Mouse (Mus musculus): ENCODE results near the gene Gm13285. TPM values are rescaled to one million over a fixed set of nuclear protein-coding genes. Genes with fewer than 3 reads are reported as not detected.

The Gm13285 gene
- polyA plus RNA-seq (2017; shearing (Covaris generic)), result 1 to 10 TPM in 1 of 2 experiments, under 1 TPM in 1; 0.80 to 1.1 TPM

DNA sequence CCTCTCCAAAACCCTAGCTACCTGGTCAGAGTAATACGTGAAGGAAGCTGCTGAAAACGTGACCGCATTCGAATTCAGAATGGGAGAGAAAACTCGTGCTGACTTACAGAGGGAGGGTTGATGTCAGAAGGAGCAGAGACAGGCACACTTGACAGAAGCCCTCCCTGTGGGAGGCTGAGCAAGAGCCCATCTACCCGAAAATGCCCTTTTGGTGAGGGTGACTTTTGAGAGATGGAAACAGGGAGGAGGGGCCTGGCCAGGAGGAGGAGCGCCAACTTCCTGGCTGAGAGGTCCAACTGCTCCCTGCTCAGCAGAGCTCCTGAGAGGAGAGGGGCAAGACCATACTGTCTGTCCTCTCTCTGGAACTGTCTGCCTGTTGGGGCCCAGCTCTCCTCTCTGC lies at the start of gene Gm13285:
Gene Gm13285, plus strand, starts transcription at position 301 of the 400 bp plus-strand sequence.

DNA sequence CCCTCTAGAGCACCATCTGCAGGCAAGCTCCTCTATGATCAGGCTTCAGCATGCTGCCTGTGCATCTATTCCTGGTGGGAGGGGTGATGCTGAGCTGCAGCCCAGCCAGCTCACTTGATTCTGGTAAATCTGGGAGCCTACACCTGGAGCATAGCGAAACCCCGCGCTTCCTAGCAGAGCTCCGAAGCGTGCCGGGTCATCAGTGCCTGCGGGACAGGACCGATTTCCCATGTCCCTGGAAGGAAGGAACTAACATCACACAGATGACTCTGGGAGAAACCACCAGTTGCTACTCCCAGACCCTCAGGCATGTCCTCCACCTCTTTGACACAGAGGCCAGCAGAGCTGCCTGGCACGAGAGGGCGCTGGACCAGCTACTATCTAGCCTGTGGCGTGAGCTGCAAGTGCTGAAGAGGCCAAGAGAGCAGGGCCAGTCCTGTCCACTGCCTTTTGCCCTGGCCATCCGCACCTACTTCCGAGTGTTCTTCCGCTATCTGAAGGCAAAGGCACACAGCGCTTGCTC lies 44.6 kb upstream of the Gm13285 start, which contains the start of gene Gm13271:
Gene Gm13271, plus strand, starts transcription at position 51 of the 523 bp plus-strand sequence.

GRCm38 (mm10) chr4:88759610-88760268 lies 39.7 kb upstream of the Gm13285 start, which contains the start of gene Gm13283:
TSS of gene Gm13283 (plus strand) at chr4:88760119.

DNA sequence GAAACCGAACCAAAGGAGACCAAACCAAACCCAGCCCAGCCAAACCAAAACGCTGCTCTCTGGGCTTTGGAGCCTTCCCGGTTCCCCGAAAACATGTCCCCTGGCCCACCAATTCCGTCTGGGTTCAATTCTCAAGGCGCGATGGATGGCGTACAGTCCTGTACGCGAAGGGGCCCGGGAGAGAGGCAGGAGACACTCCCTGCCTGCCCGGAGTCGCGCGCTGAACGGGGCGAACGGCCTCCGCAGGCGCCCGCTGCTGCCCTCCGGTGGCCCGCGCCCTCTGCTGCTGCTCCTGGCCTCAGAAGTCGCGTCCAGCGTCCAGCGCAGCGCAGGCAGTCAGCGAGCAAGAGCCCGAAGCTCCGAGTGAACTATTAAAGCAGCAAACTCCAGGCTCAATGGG lies 25.9 kb upstream of the Gm13285 start, which contains the start of gene Gm13290:
Gene Gm13290, plus strand, starts transcription at position 301 of the 400 bp plus-strand sequence.

DNA sequence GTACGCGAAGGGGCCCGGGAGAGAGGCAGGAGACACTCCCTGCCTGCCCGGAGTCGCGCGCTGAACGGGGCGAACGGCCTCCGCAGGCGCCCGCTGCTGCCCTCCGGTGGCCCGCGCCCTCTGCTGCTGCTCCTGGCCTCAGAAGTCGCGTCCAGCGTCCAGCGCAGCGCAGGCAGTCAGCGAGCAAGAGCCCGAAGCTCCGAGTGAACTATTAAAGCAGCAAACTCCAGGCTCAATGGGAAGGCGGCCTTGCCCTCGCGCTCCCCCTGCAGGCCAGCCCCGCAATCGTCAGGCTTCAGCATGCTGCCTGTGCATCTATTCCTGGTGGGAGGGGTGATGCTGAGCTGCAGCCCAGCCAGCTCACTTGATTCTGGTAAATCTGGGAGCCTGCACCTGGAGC lies 22.8 kb upstream of the Gm13285 start, which contains the start of gene Gm13289:
Gene Gm13289, plus strand, starts transcription at position 301 of the 400 bp plus-strand sequence.

DNA sequence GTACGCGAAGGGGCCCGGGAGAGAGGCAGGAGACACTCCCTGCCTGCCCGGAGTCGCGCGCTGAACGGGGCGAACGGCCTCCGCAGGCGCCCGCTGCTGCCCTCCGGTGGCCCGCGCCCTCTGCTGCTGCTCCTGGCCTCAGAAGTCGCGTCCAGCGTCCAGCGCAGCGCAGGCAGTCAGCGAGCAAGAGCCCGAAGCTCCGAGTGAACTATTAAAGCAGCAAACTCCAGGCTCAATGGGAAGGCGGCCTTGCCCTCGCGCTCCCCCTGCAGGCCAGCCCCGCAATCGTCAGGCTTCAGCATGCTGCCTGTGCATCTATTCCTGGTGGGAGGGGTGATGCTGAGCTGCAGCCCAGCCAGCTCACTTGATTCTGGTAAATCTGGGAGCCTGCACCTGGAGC lies 19.9 kb upstream of the Gm13285 start, which contains the start of gene Gm13272:
Gene Gm13272, plus strand, starts transcription at position 301 of the 400 bp plus-strand sequence.

GRCm38 (mm10) chr4:88781831-88782230 lies 17.6 kb upstream of the Gm13285 start, which contains the start of gene Ifnz:
TSS of gene Ifnz (plus strand) at chr4:88782131.

GRCm38 (mm10) chr4:88785409-88785808 lies 14.1 kb upstream of the Gm13285 start, which contains the start of gene Gm13276:
TSS of gene Gm13276 (plus strand) at chr4:88785709.

DNA sequence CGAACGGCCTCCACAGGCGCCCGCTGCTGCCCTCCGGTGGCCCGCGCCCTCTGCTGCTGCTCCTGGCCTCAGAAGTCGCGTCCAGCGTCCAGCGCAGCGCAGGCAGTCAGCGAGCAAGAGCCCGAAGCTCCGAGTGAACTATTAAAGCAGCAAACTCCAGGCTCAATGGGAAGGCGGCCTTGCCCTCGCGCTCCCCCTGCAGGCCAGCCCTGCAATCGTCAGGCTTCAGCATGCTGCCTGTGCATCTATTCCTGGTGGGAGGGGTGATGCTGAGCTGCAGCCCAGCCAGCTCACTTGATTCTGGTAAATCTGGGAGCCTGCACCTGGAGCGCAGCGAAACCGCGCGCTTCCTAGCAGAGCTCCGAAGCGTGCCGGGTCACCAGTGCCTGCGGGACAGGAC lies 11.1 kb upstream of the Gm13285 start, which contains the start of gene Gm13277:
Gene Gm13277, plus strand, starts transcription at position 231 of the 400 bp plus-strand sequence.

GRCm38 (mm10) chr4:88791250-88791649 lies 8.2 kb upstream of the Gm13285 start, which contains the start of gene Gm13278:
TSS of gene Gm13278 (plus strand) at chr4:88791550.

DNA sequence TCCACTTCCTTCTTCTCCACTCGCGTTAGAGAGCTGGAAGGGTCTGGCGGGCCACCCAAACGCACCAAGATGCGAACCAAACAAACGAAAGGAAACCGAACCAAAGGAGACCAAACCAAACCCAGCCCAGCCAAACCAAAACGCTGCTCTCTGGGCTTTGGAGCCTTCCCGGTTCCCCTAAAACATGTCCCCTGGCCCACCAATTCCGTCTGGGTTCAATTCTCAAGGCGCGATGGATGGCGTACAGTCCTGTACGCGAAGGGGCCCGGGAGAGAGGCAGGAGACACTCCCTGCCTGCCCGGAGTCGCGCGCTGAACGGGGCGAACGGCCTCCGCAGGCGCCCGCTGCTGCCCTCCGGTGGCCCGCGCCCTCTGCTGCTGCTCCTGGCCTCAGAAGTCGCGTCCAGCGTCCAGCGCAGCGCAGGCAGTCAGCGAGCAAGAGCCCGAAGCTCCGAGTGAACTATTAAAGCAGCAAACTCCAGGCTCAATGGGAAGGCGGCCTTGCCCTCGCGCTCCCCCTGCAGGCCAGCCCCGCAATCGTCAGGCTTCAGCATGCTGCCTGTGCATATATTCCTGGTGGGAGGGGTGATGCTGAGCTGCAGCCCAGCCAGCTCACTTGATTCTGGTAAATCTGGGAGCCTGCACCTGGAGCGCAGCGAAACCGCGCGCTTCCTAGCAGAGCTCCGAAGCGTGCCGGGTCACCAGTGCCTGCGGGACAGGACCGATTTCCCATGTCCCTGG lies 5.4 kb upstream of the Gm13285 start, which contains the start of gene Gm13275:
Gene Gm13275, plus strand, starts transcription at position 552 of the 740 bp plus-strand sequence.

DNA sequence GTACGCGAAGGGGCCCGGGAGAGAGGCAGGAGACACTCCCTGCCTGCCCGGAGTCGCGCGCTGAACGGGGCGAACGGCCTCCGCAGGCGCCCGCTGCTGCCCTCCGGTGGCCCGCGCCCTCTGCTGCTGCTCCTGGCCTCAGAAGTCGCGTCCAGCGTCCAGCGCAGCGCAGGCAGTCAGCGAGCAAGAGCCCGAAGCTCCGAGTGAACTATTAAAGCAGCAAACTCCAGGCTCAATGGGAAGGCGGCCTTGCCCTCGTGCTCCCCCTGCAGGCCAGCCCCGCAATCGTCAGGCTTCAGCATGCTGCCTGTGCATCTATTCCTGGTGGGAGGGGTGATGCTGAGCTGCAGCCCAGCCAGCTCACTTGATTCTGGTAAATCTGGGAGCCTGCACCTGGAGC lies 2.4 kb upstream of the Gm13285 start, which contains the start of gene Gm13279:
Gene Gm13279, plus strand, starts transcription at position 301 of the 400 bp plus-strand sequence.

DNA sequence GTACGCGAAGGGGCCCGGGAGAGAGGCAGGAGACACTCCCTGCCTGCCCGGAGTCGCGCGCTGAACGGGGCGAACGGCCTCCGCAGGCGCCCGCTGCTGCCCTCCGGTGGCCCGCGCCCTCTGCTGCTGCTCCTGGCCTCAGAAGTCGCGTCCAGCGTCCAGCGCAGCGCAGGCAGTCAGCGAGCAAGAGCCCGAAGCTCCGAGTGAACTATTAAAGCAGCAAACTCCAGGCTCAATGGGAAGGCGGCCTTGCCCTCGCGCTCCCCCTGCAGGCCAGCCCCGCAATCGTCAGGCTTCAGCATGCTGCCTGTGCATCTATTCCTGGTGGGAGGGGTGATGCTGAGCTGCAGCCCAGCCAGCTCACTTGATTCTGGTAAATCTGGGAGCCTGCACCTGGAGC lies 3.5 kb downstream of the Gm13285 start, which contains the start of gene Gm13287:
Gene Gm13287, plus strand, starts transcription at position 301 of the 400 bp plus-strand sequence.

DNA sequence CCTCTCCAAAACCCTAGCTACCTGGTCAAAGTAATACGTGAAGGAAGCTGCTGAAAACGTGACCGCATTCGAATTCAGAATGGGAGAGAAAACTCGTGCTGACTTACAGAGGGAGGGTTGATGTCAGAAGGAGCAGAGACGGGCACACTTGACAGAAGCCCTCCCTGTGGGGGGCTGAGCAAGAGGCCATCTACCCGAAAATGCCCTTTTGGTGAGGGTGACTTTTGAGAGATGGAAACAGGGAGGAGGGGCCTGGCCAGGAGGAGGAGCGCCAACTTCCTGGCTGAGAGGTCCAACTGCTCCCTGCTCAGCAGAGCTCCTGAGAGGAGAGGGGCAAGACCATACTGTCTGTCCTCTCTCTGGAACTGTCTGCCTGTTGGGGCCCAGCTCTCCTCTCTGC lies 5.8 kb downstream of the Gm13285 start, which contains the start of gene Gm13288:
Gene Gm13288, plus strand, starts transcription at position 301 of the 400 bp plus-strand sequence.

GRCm38 (mm10) chr4:88815928-88816327 lies 16.5 kb downstream of the Gm13285 start, which contains the start of gene Ifna7:
TSS of gene Ifna7 (plus strand) at chr4:88816228.

GRCm38 (mm10) chr4:88819659-88820058 lies 20.2 kb downstream of the Gm13285 start, which contains the start of gene Ifna11:
TSS of gene Ifna11 (plus strand) at chr4:88819959.

GRCm38 (mm10) chr4:88827116-88827515 lies 27.7 kb downstream of the Gm13285 start, which contains the start of gene Ifna6:
TSS of gene Ifna6 (plus strand) at chr4:88827416.

GRCm38 (mm10) chr4:88835225-88835624 lies 35.8 kb downstream of the Gm13285 start, which contains the start of gene Ifna5:
TSS of gene Ifna5 (plus strand) at chr4:88835525.

DNA sequence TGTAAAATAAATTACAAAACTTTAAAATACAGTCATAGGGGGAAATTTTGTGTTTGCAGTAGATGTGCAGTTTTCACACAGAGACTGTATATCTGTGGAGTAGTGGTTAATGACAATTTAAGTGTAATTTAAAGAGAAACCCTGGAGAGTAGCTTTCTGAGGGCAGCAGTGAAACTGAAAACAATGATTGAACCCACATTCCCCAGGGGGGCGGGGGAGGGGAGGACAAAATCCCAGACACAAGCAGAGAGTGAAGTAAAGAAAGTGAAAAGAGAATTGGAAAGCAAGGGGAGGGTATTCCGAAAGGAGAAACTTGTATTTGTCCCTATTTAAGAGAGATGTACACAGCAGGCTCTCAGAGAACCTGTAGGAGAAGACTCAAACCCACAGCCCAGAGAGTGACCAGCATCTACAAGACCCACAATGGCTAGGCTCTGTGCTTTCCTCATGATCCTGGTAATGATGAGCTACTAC lies 42.0 kb downstream of the Gm13285 start, which contains the start of gene Ifna4:
Gene Ifna4, plus strand, starts transcription at position 424 of the 474 bp plus-strand sequence.

DNA sequence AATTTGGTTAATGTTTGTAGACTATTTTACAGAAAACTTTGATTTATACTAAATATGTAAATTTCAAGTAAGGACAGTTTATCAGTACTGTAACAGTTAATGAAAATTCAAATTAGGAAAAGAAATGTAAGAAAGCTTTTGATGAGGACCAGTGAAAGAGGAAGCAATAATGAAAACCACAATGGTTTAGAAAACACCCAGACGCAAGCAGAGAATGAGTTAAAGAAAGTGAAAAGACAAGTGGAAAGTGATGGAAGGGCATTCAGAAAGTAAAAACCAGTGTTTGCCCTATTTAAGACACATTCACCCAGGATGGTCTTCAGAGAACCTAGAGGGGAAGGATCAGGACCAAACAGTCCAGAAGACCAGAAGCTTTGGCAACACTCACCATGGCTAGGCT lies 50.2 kb downstream of the Gm13285 start, which contains the start of gene Ifna1:
Gene Ifna1, plus strand, starts transcription at position 390 of the 400 bp plus-strand sequence.

All from activated CD4-positive, CD25-positive, alpha-beta regulatory T cell (primary cell).